ENCODE assay signal across 7 mouse cellular contexts in genomic region chr15:98533881-98534627, GRCm38 (mm10). TPM values are rescaled to one million over a fixed set of nuclear protein-coding genes. Genes with fewer than 3 reads are reported as not detected.
A peak's percentile ranks its signal among the peaks of the same experiment; 100 is the strongest.
DNase-seq lines count a peak whose midpoint lies in the region; ATAC-seq lines count a peak whose summit lies in the region.

Gene Kansl2, minus strand, starts transcription at chr15:98534264.

- H3K27me3 ChIP-seq in embryonic facial prominence, embryonic 11.5 days (ENCODE audit: control insufficient read depth, insufficient read depth, low read length): no peaks in the 10 kb centered on the region
- H3K27me3 ChIP-seq in limb, embryonic 10.5 days (ENCODE audit: low read depth, poor library complexity, severe bottlenecking): no peaks in the 10 kb centered on the region
- H3K27me3 ChIP-seq in midbrain, embryonic 13.5 days: no peaks in the 10 kb centered on the region

- no peaks in the 10 kb centered on the region for H3K9me3 ChIP-seq in embryonic facial prominence, embryonic 11.5 days (replicated peaks; ENCODE audit: control insufficient read depth, low read length)
- no peaks in the 10 kb centered on the region for H3K9me3 ChIP-seq in limb, embryonic 10.5 days (replicated peaks)
- H3K9me3 ChIP-seq in midbrain, embryonic 13.5 days: no peaks in the 10 kb centered on the region

- H3K4me2 ChIP-seq in embryonic facial prominence, embryonic 11.5 days (ENCODE audit: low read depth, low read length): peak within 1 kb of the TSS; percentile 61
- H3K4me2 ChIP-seq in midbrain, embryonic 13.5 days (replicated peaks): peak within 1 kb of the TSS; percentile 88

- under 1% methylated on average over 67 of the region's 70 CpGs for WGBS in embryonic facial prominence, embryonic 11.5 days
- WGBS in limb, embryonic 10.5 days: under 1% methylated on average over 69 of the region's 70 CpGs
- WGBS in midbrain, embryonic 13.5 days: under 1% methylated on average over 69 of the region's 70 CpGs

- peak within 1 kb of the TSS; percentile 94 for H3K27ac ChIP-seq in embryonic facial prominence, embryonic 11.5 days (replicated peaks; ENCODE audit: low read depth, low read length)
- H3K27ac ChIP-seq in limb, embryonic 10.5 days: peak within 1 kb of the TSS; percentile 97
- H3K27ac ChIP-seq in midbrain, embryonic 13.5 days: peak within 1 kb of the TSS; percentile 99

- H3K4me1 ChIP-seq in embryonic facial prominence, embryonic 11.5 days (ENCODE audit: control insufficient read depth, insufficient read depth, low read length): no peaks in the 10 kb centered on the region
- peaks cover 7% of the 10 kb centered on the region for H3K4me1 ChIP-seq in limb, embryonic 10.5 days
- peaks cover 22% of the 10 kb centered on the region for H3K4me1 ChIP-seq in midbrain, embryonic 13.5 days (replicated peaks)

- DNase-seq in adrenal gland, postnatal 14 days: peak; percentile 98
- DNase-seq in embryonic facial prominence, embryonic 11.5 days (ENCODE audit: low spot score): peak; percentile 99
- peak; percentile 99 for DNase-seq in kidney, adult 11 months
- peak; percentile 95 for DNase-seq in limb, embryonic 10.5 days (ENCODE audit: low spot score)
- peak; percentile 96 for DNase-seq in spleen, adult 12 weeks (ENCODE audit: low spot score)

- peaks cover 9% of the 10 kb centered on the region for H3K36me3 ChIP-seq in embryonic facial prominence, embryonic 11.5 days (replicated peaks; ENCODE audit: control insufficient read depth, insufficient read depth, low read depth, low read length)
- peaks cover 56% of the 10 kb centered on the region for H3K36me3 ChIP-seq in limb, embryonic 10.5 days
- H3K36me3 ChIP-seq in midbrain, embryonic 13.5 days: peaks cover 27% of the 10 kb centered on the region

- ATAC-seq in embryonic facial prominence, embryonic 11.5 days (replicated peaks; ENCODE audit: insufficient number of reproducible peaks, low FRiP score, low TSS enrichment, low read depth): peak; percentile 100
- peak; percentile 95 for ATAC-seq in granulocyte monocyte progenitor cell, adult 5-6 weeks (replicated peaks; ENCODE audit: poor library complexity, severe bottlenecking)
- ATAC-seq in midbrain, embryonic 13.5 days: peak; percentile 100

- H3K4me3 ChIP-seq in embryonic facial prominence, embryonic 11.5 days (ENCODE audit: low read depth, low read length): peak within 1 kb of the TSS; percentile 81
- peak within 1 kb of the TSS; percentile 71 for H3K4me3 ChIP-seq in limb, embryonic 10.5 days
- peak within 1 kb of the TSS; percentile 86 for H3K4me3 ChIP-seq in midbrain, embryonic 13.5 days (replicated peaks)

- H3K9ac ChIP-seq in embryonic facial prominence, embryonic 11.5 days (replicated peaks; ENCODE audit: low read length): peak within 1 kb of the TSS; percentile 96
- peak within 1 kb of the TSS; percentile 92 for H3K9ac ChIP-seq in midbrain, embryonic 13.5 days (replicated peaks)

RNA-seq across cellular contexts. Expression of gene Kansl2, which starts in this region (rescaled TPM):
- 72.5 and 85.8 TPM in 2 replicates for total RNA-seq in adrenal gland, postnatal 14 days (2021)
- 145 and 153 TPM in 2 replicates for polyA plus RNA-seq in embryonic facial prominence, embryonic 11.5 days (2014; fragmentation: Nextera tagmentation; extraction: Ambion mirVana)
- total RNA-seq in granulocyte monocyte progenitor cell, adult 5-6 weeks (2014; fragmentation: Nextera tagmentation): 67.5 and 74.5 TPM in 2 replicates
- total RNA-seq in granulocyte monocyte progenitor cell, adult 5-6 weeks (2017): 58.9 and 61.0 TPM in 2 replicates
- 168 and 181 TPM in 2 replicates for polyA plus RNA-seq in limb, embryonic 10.5 days (2016; fragmentation: Nextera tagmentation; extraction: Ambion mirVana)
- 149 and 152 TPM in 2 replicates for polyA plus RNA-seq in midbrain, embryonic 13.5 days (2015; fragmentation: Nextera tagmentation; extraction: Ambion mirVana)

Comparison
In these comparisons a context has a peak if more than half of its experiments do, and no peak if none do; other contexts are left out.
1. Peak in every context shown above with its lines: DNase-seq, ATAC-seq, H3K4me3 ChIP-seq and H3K27ac ChIP-seq.